Mouse (Mus musculus) heart, embryonic 11.5 days (tissue): ENCODE data around the gene Acot11. TPM values are rescaled to one million over a fixed set of nuclear protein-coding genes. Genes with fewer than 3 reads are reported as not detected.

Experiments
- ATAC-seq: fragments of 200-750 bp; cut with Nextera tagmentation; replicated peaks from 2 replicates; pipeline ENCODE4 v1.8.0; 2017; ENCODE audit warnings: moderate library complexity; ENCODE audit not compliant: insufficient number of reproducible peaks, low FRiP score, low TSS enrichment
- H3K27ac ChIP-seq: fragments of 300-500 bp; sonication (generic); 2 replicates; pipeline ENCODE4 v1.5.1; 2014; ENCODE audit warnings: mild to moderate bottlenecking, low read depth, low read length
- H3K27me3 ChIP-seq: fragments of 300-500 bp; sonication (generic); 2 replicates; pipeline ENCODE4 v1.6.1; 2014; ENCODE audit warnings: mild to moderate bottlenecking, low read length, mixed read lengths; ENCODE audit not compliant: control insufficient read depth, insufficient read depth
- H3K36me3 ChIP-seq: fragments of 300-500 bp; sonication (generic); 2 replicates; pipeline ENCODE4 v1.6.1; 2014; ENCODE audit warnings: mild to moderate bottlenecking, low read length, moderate library complexity, mixed read lengths; ENCODE audit not compliant: control insufficient read depth, insufficient read depth
- H3K4me1 ChIP-seq: fragments of 300-500 bp; sonication (generic); 2 replicates; pipeline ENCODE4 v1.6.1; 2014; ENCODE audit warnings: low read length; ENCODE audit not compliant: control insufficient read depth, insufficient read depth
- H3K4me2 ChIP-seq: fragments of 300-500 bp; sonication (generic); 2 replicates; pipeline ENCODE4 v1.6.1; 2014; ENCODE audit warnings: mild to moderate bottlenecking, moderate library complexity
- H3K4me3 ChIP-seq: fragments of 300-500 bp; sonication (generic); 2 replicates; pipeline ENCODE4 v1.5.1; 2014; ENCODE audit warnings: low read depth, low read length
- H3K9ac ChIP-seq: fragments of 300-500 bp; sonication (generic); 2 replicates; pipeline ENCODE4 v1.6.1; 2014; ENCODE audit warnings: mild to moderate bottlenecking, low read depth, low read length, moderate library complexity
- H3K9me3 ChIP-seq: fragments of 300-500 bp; sonication (generic); replicated peaks from 2 replicates; pipeline ENCODE4 v1.6.1; 2016; ENCODE audit warnings: low read length; ENCODE audit not compliant: control insufficient read depth
- WGBS: fragments of 180-500 bp; shearing (Covaris S2); extraction: QIAGEN DNeasy Blood & Tissue Kit; methylation state at CpG from one replicate; pipeline ENCODE4 v1.1.7; 2014; ENCODE audit not compliant: insufficient replicate concordance; 5-methylcytosine and 5-hydroxymethylcytosine counted together
- polyA plus RNA-seq: library from polyadenylated mRNA; unstranded; fragments of >200 nt; fragmentation: Nextera tagmentation; extraction: Ambion mirVana; gene quantifications from 2 replicates; pipeline ENCODE4 v1.2.1, GENCODE M21; 2014

The Acot11 gene
- polyA plus RNA-seq, 1 experiment from 2014 or later, result 3.0 TPM

DNA sequence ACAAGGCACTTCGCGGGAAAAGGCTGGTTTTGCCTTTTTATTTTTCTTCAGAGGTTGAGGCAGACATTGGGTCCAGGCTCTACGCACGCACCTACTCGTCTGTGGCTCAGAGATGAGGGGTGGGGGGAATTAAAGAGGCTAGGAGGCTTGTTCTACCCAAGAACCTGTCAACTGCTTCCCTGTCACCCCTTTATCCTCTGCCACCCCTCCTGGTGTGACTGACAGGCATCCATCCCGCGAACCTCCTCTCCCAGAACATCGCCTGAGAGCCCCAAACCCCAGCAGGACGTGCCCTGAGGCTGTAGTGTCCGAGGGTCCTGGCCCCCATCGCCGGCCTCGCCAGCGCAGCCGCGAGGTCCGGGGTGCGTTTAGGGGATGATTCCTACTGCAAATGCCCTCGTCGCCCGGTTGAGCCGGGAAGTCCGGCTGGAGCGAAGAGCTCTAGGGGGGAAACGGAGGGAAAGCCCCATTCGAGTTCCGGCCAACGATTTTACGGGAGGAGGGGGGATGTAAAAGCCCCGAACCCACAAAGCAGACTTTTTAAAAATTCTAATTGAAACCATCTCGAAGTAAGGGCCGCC lies 34.5 kb upstream of the Acot11 start:
- Histone ChIP-seq H3K27me3 (no peaks in the 10 kb centered on the region), H3K9ac (peak overlapping the region; percentile 83), H3K27ac (peak overlapping the region; percentile 97), H3K9me3 (no peaks in the 10 kb centered on the region), H3K4me3 (peak overlapping the region; percentile 63), H3K4me2 (peak overlapping the region; percentile 99), H3K4me1 (peaks cover 38% of the 10 kb centered on the region), H3K36me3 (no peaks in the 10 kb centered on the region)
- WGBS, result under 1% methylated on average over 32 of the region's 32 CpGs
- ATAC-seq, result peak; percentile 25

DNA sequence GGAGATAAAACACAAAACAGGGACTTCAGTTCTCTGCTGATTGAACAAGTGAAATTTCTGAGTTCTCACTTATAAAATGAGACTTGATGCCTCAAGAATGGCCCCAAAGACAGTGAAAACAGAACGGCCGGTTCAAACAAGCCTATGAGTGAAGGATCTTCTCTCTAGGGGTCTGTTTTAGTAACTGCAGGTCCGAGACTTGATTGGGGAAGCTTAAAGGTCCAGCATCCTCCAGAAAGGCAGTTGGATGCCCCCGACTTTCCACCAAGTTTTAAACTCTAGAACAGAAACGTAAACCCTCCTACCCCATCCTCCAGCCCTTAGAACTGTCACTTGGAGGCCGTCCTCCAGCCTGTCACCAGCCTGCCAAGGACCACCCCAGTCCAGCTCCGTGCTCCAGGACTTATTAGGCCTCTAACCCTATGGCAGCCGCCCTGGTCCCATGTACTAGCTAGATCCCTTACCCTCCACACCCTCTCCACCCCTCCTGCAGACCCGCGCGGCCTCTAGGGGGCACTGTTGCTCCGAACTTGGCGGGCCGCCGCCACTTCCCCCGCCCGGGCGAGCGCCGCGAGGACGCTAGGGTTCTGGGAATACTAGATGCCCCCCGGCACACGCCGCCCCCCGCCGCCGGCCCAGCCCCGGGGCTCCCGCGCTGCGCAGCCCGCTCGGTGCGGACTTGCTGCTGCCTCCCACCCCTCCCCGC lies 33.9 kb upstream of the Acot11 start:
- ATAC-seq, result peak; percentile 75
- Histone ChIP-seq H3K9ac (peak overlapping the region; percentile 83), H3K4me1 (peaks cover 38% of the 10 kb centered on the region), H3K4me2 (peak overlapping the region; percentile 99), H3K9me3 (no peaks in the 10 kb centered on the region), H3K27ac (peak overlapping the region; percentile 97), H3K36me3 (no peaks in the 10 kb centered on the region), H3K27me3 (no peaks in the 10 kb centered on the region), H3K4me3 (peak overlapping the region; percentile 63)
- WGBS, result 1% methylated on average over 36 of the region's 36 CpGs

- Histone ChIP-seq H3K9ac (peak overlapping the region; percentile 61; the same call in 1 of the 2 replicates), H3K36me3 (no peaks in the 10 kb centered on the region), H3K9me3 (no peaks in the 10 kb centered on the region), H3K4me1 (peaks cover 38% of the 10 kb centered on the region), H3K27ac (no peak overlapping the region), H3K4me2 (peak overlapping the region; percentile 99), H3K27me3 (no peaks in the 10 kb centered on the region), H3K4me3 (peak overlapping the region; percentile 34)
- WGBS, result 1% methylated on average over 16 of the region's 18 CpGs
- ATAC-seq, result peak; percentile 55; the same call in 1 of the 2 replicates
These were observed 33.2 kb upstream of the Acot11 start for GRCm38 (mm10) chr4:106837964-106838363.

- Histone ChIP-seq H3K9me3 (no peaks in the 10 kb centered on the region), H3K4me3 (peak overlapping the region; percentile 34), H3K4me1 (peaks cover 38% of the 10 kb centered on the region), H3K27ac (no peak overlapping the region), H3K9ac (no peak overlapping the region), H3K4me2 (peak overlapping the region; percentile 99), H3K27me3 (no peaks in the 10 kb centered on the region), H3K36me3 (no peaks in the 10 kb centered on the region)
- 4% methylated on average over 9 of the region's 9 CpGs for WGBS
- ATAC-seq, result no peak
These were observed 32.6 kb upstream of the Acot11 start for GRCm38 (mm10) chr4:106837425-106837824.

- Histone ChIP-seq H3K27me3 (peaks cover 8% of the 10 kb centered on the region), H3K9me3 (no peaks in the 10 kb centered on the region), H3K4me1 (0 out of 2 replicates have a peak, but pooled peaks cover 10% of the 10 kb centered on the region), H3K9ac (no peak overlapping the region), H3K4me3 (no peak overlapping the region), H3K27ac (no peak overlapping the region), H3K36me3 (no peaks in the 10 kb centered on the region), H3K4me2 (no peak overlapping the region)
- ATAC-seq, result no peak
- 35% methylated on average over 6 of the region's 6 CpGs for WGBS
These were observed 25.8 kb upstream of the Acot11 start for GRCm38 (mm10) chr4:106830545-106831112.

DNA sequence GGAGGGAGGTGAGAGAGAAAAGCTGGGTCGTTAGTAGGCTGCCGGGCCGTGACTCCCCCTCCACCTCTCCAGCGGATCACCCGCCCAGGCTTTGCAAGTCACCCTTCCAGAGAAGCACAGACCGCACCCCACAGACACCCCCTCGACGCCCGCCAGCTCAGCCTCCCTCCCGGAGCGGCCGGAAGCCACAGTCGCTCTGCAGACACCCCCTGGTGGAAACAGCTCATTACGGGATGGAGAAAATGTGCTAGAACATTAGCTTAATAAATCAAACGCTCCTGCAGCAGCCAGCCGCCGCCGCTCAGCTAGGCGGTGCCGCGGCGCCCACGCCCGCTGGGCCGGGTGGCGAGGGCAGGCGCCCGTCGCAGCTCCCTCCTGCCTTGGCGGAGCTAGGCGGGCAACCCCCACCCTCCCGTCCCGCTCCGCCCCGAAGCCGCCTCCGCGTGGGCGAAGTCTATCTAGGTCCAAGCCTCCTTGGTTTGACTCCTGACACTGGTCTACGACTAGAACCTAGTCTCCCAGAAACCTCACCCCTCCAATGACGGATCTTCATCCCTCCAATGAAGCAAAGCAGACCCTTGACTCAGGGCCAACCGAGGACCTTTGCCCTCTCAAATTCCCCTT lies 23.1 kb upstream of the Acot11 start:
- 0 out of 2 replicates have a peak, but pooled peaks cover 10% of the 10 kb centered on the region for H3K4me1 ChIP-seq
- no peaks in the 10 kb centered on the region for H3K36me3 ChIP-seq
- peak; percentile 75 for ATAC-seq
- WGBS, result 1% methylated on average over 42 of the region's 42 CpGs
- H3K9me3 ChIP-seq, result no peaks in the 10 kb centered on the region
- peak overlapping the region; percentile 94 for H3K4me2 ChIP-seq
- peak overlapping the region; percentile 58; the same call in 1 of the 2 replicates for H3K27ac ChIP-seq
- H3K27me3 ChIP-seq, result peaks cover 8% of the 10 kb centered on the region
- H3K4me3 ChIP-seq, result peak overlapping the region; percentile 47
- peak overlapping the region; percentile 69 for H3K9ac ChIP-seq

- Histone ChIP-seq H3K4me2 (no peak overlapping the region), H3K27ac (no peak overlapping the region), H3K27me3 (peaks cover 8% of the 10 kb centered on the region), H3K9me3 (no peaks in the 10 kb centered on the region), H3K9ac (no peak overlapping the region), H3K4me1 (0 out of 2 replicates have a peak, but pooled peaks cover 10% of the 10 kb centered on the region), H3K36me3 (no peaks in the 10 kb centered on the region), H3K4me3 (no peak overlapping the region)
- 68% methylated on average over 5 of the region's 5 CpGs for whole genome bisulfite sequencing
- no peak for ATAC-seq
These were observed 20.4 kb upstream of the Acot11 start for GRCm38 (mm10) chr4:106825229-106825628.

- Histone ChIP-seq H3K9me3 (no peaks in the 10 kb centered on the region), H3K4me2 (no peak overlapping the region), H3K27ac (no peak overlapping the region), H3K4me1 (no peaks in the 10 kb centered on the region), H3K4me3 (no peak overlapping the region), H3K9ac (no peak overlapping the region), H3K27me3 (no peaks in the 10 kb centered on the region), H3K36me3 (no peaks in the 10 kb centered on the region)
- no peak for ATAC-seq
These were observed 14.6 kb upstream of the Acot11 start for GRCm38 (mm10) chr4:106819404-106819803.
